Comparison of ENCODE assay signal across 9 mouse cellular contexts in genomic region chr15:85576511-85577440, GRCm38 (mm10). TPM values are rescaled to one million over a fixed set of nuclear protein-coding genes. Genes with fewer than 3 reads are reported as not detected.
DNase-seq lines count a peak whose midpoint lies in the region; ATAC-seq and TF ChIP-seq lines count a peak whose summit lies in the region.
"Had no signal": no experiment of that assay in that cellular context is flagged by ENCODE, and none has a peak within 500 bp of the region (broad histone marks: within the 10 kb centered on the region; RNA-seq: fewer than 3 reads in every experiment).

No protein-coding gene starts in this region.

- intact Hi-C loops in left cerebral cortex, postnatal 36 days (cut with DNase I) = no loop called here

- 0 out of 2 replicates have a peak overlapping the region, but pooled peaks have one; percentile 42 for H3K9ac ChIP-seq in kidney, embryonic 14.5 days (ENCODE audit: low read depth, low read length)
- peak overlapping the region; percentile 65 for H3K9ac ChIP-seq in midbrain, embryonic 16.5 days (ENCODE audit: low read depth, low read length)

- no peak for ATAC-seq in kidney, embryonic 14.5 days (ENCODE audit: low FRiP score, low TSS enrichment)
- no peak for ATAC-seq in midbrain, embryonic 16.5 days

- H3K27ac ChIP-seq in kidney, embryonic 14.5 days (ENCODE audit: low read depth, low read length) = no peak overlapping the region
- H3K27ac ChIP-seq in cortical plate, adult 2 months (ENCODE audit: insufficient read depth, low read length) = peak overlapping the region; percentile 12; the same call in 1 of the 2 replicates
- H3K27ac ChIP-seq in hindbrain, embryonic 10.5 days = peak overlapping the region; percentile 92
- H3K27ac ChIP-seq in midbrain, embryonic 16.5 days (ENCODE audit: low read length) = peak overlapping the region; percentile 48

- peak overlapping the region; percentile 48 for H3K4me2 ChIP-seq in kidney, embryonic 14.5 days (replicated peaks; ENCODE audit: low read depth, low read length)
- peak overlapping the region; percentile 92 for H3K4me2 ChIP-seq in midbrain, embryonic 16.5 days (ENCODE audit: low read length)

- H3K4me3 ChIP-seq in kidney, embryonic 14.5 days (ENCODE audit: low read length) = peak overlapping the region; percentile 33
- H3K4me3 ChIP-seq in cortical plate, adult 2 months (ENCODE audit: insufficient read depth, low read length) = peak overlapping the region; percentile 41
- peak overlapping the region; percentile 77 for H3K4me3 ChIP-seq in hindbrain, embryonic 10.5 days
- peak overlapping the region; percentile 47 for H3K4me3 ChIP-seq in midbrain, embryonic 16.5 days (ENCODE audit: low read depth, low read length)

- peaks cover 76% of the 10 kb centered on the region for H3K27me3 ChIP-seq in kidney, embryonic 14.5 days (ENCODE audit: control insufficient read depth, insufficient read depth, low read length)
- peaks cover 98% of the 10 kb centered on the region for H3K27me3 ChIP-seq in hindbrain, embryonic 10.5 days (ENCODE audit: insufficient read depth, poor library complexity, severe bottlenecking)
- peaks cover 58% of the 10 kb centered on the region for H3K27me3 ChIP-seq in midbrain, embryonic 16.5 days (ENCODE audit: control insufficient read depth, insufficient read depth, low read depth, low read length)

- DNase-seq in kidney, adult 11 months = no peak
- peak; percentile 70 for DNase-seq in hindbrain, embryonic 10.5 days (ENCODE audit: low spot score)
- no peak for DNase-seq in adrenal gland, adult 8-10 months
- no peak for DNase-seq in left cerebral cortex, postnatal 36 days (ENCODE audit: low spot score in 2 of 2)
- DNase-seq in left cerebral cortex, adult 8-10 months (ENCODE audit: low spot score in 2 of 2) = no peak

- TF ChIP-seq POLR2A in cortical plate, adult 2 months (IDR thresholded peaks at IDR 0.05; ENCODE audit: extremely low read depth, insufficient read depth, low read length) = no peak

- H3K36me3 ChIP-seq in kidney, embryonic 14.5 days (ENCODE audit: control insufficient read depth, insufficient read depth, low read length) = no peaks in the 10 kb centered on the region
- H3K36me3 ChIP-seq in hindbrain, embryonic 10.5 days = 0 out of 2 replicates have a peak, but pooled peaks cover 3% of the 10 kb centered on the region
- H3K36me3 ChIP-seq in midbrain, embryonic 16.5 days (ENCODE audit: control insufficient read depth, insufficient read depth, low read length) = no peaks in the 10 kb centered on the region
- H3K36me3 ChIP-seq: G1E had no signal

- peaks cover 29% of the 10 kb centered on the region for H3K4me1 ChIP-seq in kidney, embryonic 14.5 days (ENCODE audit: control insufficient read depth, insufficient read depth, low read length)
- peaks cover 3% of the 10 kb centered on the region; the same call in 1 of the 2 replicates for H3K4me1 ChIP-seq in cortical plate, adult 2 months (ENCODE audit: control insufficient read depth, insufficient read depth, low read length)
- H3K4me1 ChIP-seq in hindbrain, embryonic 10.5 days (replicated peaks) = peaks cover 94% of the 10 kb centered on the region
- peaks cover 38% of the 10 kb centered on the region for H3K4me1 ChIP-seq in midbrain, embryonic 16.5 days (ENCODE audit: control insufficient read depth, insufficient read depth, low read length)

- H3K9me3 ChIP-seq in kidney, embryonic 14.5 days (ENCODE audit: control insufficient read depth, low read length) = no peaks in the 10 kb centered on the region
- H3K9me3 ChIP-seq in hindbrain, embryonic 10.5 days = no peaks in the 10 kb centered on the region
- no peaks in the 10 kb centered on the region for H3K9me3 ChIP-seq in midbrain, embryonic 16.5 days (replicated peaks; ENCODE audit: control insufficient read depth, low read length, poor library complexity, severe bottlenecking)

- TF ChIP-seq CTCF in cortical plate, adult 2 months (IDR thresholded peaks at IDR 0.05; ENCODE audit: extremely low read depth, insufficient read depth, low read length) = no peak

- 1% methylated on average over 59 of the region's 61 CpGs for WGBS in kidney, embryonic 14.5 days
- WGBS in hindbrain, embryonic 10.5 days = under 1% methylated on average over 61 of the region's 61 CpGs
- under 1% methylated on average over 56 of the region's 61 CpGs for WGBS in midbrain, embryonic 16.5 days

RNA-seq across cellular contexts. Expression of gene Wnt7b, which starts 5.5 kb away (rescaled TPM):
- polyA plus RNA-seq in kidney, embryonic 14.5 days (2014; fragmentation: Nextera tagmentation; extraction: Ambion mirVana) = 10.8 and 15.1 TPM in 2 replicates
- polyA plus RNA-seq in cortical plate, adult 2 months (2012; rRNA removed) = 21.7 and 22.7 TPM in 2 replicates
- polyA plus RNA-seq in hindbrain, embryonic 10.5 days (2016; fragmentation: Nextera tagmentation; extraction: Ambion mirVana) = 52.3 and 127 TPM in 2 replicates
- 22.6 and 25.3 TPM in 2 replicates for polyA plus RNA-seq in midbrain, embryonic 16.5 days (2015; fragmentation: Nextera tagmentation; extraction: Ambion mirVana)
- total RNA-seq in adrenal gland, adult 8-10 months (2022) = 1 to 10 TPM in 2 of 4 experiments, under 1 TPM in 2; 0.65 to 1.1 (median 0.85) TPM
- 10 to 100 TPM; 34.0 to 35.9 TPM for total RNA-seq in left cerebral cortex, postnatal 36 days (2021)
- 10 to 100 TPM; 30.9 to 37.9 (median 35.1) TPM for total RNA-seq in left cerebral cortex, adult 8-10 months (2022)
- polyA plus RNA-seq: G1E had no signal
